In genomic region chr1:39644333-39644732, GRCm38 (mm10) we compare ENCODE assay signal across 20 mouse cellular contexts. TPM values are rescaled to one million over a fixed set of nuclear protein-coding genes. Genes with fewer than 3 reads are reported as not detected.
DNase-seq lines count a peak whose midpoint lies in the region; ATAC-seq and TF ChIP-seq lines count a peak whose summit lies in the region.
"Had no signal": no experiment of that assay in that cellular context is flagged by ENCODE, and none has a peak within 500 bp of the region (broad histone marks: within the 10 kb centered on the region; RNA-seq: fewer than 3 reads in every experiment).

No protein-coding gene starts in this region.

- H3K27me3 ChIP-seq in stomach, postnatal 0 days (ENCODE audit: control insufficient read depth, insufficient read depth, low read length) = no peaks in the 10 kb centered on the region
- H3K27me3 ChIP-seq: forebrain, embryonic 15.5 days had no signal

- WGBS in stomach, postnatal 0 days = 41% methylated on average over 1 of the region's 1 CpGs

- no peak overlapping the region for H3K4me2 ChIP-seq in stomach, postnatal 0 days (replicated peaks; ENCODE audit: low read depth)
- H3K4me2 ChIP-seq: forebrain, embryonic 15.5 days; heart, embryonic 11.5 days; heart, embryonic 15.5 days; hindbrain, embryonic 13.5 days had no signal

- peak; percentile 48 for DNase-seq in heart, adult 11 months
- no peak for DNase-seq in heart, adult 18-20 months
- DNase-seq in spleen, postnatal 10 days (ENCODE audit: low spot score in 2 of 2) = peak; percentile 12 to 46
- DNase-seq in spleen, adult 18-20 months = no peak
- no peak for DNase-seq in stomach, postnatal 0 days (ENCODE audit: low spot score)
- DNase-seq: adrenal gland, adult 2 months; adrenal gland, postnatal 25 days; cerebellum, adult 11 months; cerebellum, adult 9-10 months; gastrocnemius, postnatal 36 days; heart, adult 2 months; heart, postnatal 14 days had no signal

- H3K27ac ChIP-seq in stomach, postnatal 0 days (replicated peaks) = no peak overlapping the region
- H3K27ac ChIP-seq: embryonic facial prominence, embryonic 10.5 days; forebrain, embryonic 15.5 days; heart, adult 2 months; heart, embryonic 15.5 days; hindbrain, embryonic 13.5 days; hindbrain, postnatal 0 days had no signal

- peak; percentile 74 for ATAC-seq in megakaryocyte-erythroid progenitor cell, adult 5-6 weeks (replicated peaks; ENCODE audit: low FRiP score, low TSS enrichment, poor library complexity, severe bottlenecking)
- ATAC-seq in stomach, postnatal 0 days (ENCODE audit: low FRiP score, low TSS enrichment) = no peak
- ATAC-seq: forebrain, embryonic 15.5 days; hindbrain, postnatal 0 days had no signal

- H3K9me3 ChIP-seq in stomach, postnatal 0 days (ENCODE audit: control insufficient read depth, low read length) = no peaks in the 10 kb centered on the region
- H3K9me3 ChIP-seq: forebrain, embryonic 15.5 days; heart, embryonic 15.5 days; hindbrain, embryonic 13.5 days had no signal

- H3K4me3 ChIP-seq in stomach, postnatal 0 days (ENCODE audit: low read depth, low read length) = no peak overlapping the region
- H3K4me3 ChIP-seq: embryonic facial prominence, embryonic 10.5 days; forebrain, embryonic 15.5 days; heart, adult 2 months; heart, embryonic 15.5 days; hindbrain, embryonic 13.5 days had no signal

- TF ChIP-seq CTCF in stomach, postnatal 0 days (IDR thresholded peaks at IDR 0.05; ENCODE audit: low read depth) = no peak

- TF ChIP-seq EP300 in stomach, postnatal 0 days (optimal IDR thresholded peaks at IDR 0.05) = no peak

- no peak overlapping the region for H3K9ac ChIP-seq in stomach, postnatal 0 days (ENCODE audit: low read length)
- H3K9ac ChIP-seq: forebrain, embryonic 15.5 days; heart, embryonic 15.5 days; hindbrain, embryonic 13.5 days had no signal

- H3K4me1 ChIP-seq in stomach, postnatal 0 days (replicated peaks; ENCODE audit: control insufficient read depth, insufficient read depth) = no peaks in the 10 kb centered on the region
- H3K4me1 ChIP-seq: heart, embryonic 15.5 days had no signal

- H3K36me3 ChIP-seq in stomach, postnatal 0 days (ENCODE audit: control insufficient read depth, insufficient read depth, low read length) = no peaks in the 10 kb centered on the region
- H3K36me3 ChIP-seq: embryonic facial prominence, embryonic 10.5 days; forebrain, embryonic 15.5 days; heart, embryonic 15.5 days; hindbrain, embryonic 13.5 days had no signal

RNA-seq across cellular contexts. Expression of gene Creg2, which starts 6.9 kb away (rescaled TPM):
- total RNA-seq in heart, adult 18-20 months (2021) = under 1 TPM in 1 of 2 experiments, not detected in 1; 0.05 TPM
- not detected in 2 replicates for total RNA-seq in megakaryocyte-erythroid progenitor cell, adult 5-6 weeks (2014; fragmentation: Nextera tagmentation)
- not detected in 2 replicates for total RNA-seq in megakaryocyte-erythroid progenitor cell, adult 5-6 weeks (2017)
- 0.22 and 0.30 TPM in 2 replicates for polyA plus RNA-seq in stomach, postnatal 0 days (2015; fragmentation: Nextera tagmentation; extraction: Ambion mirVana)
- total RNA-seq: gastrocnemius, postnatal 36 days; heart, postnatal 14 days; hematopoietic stem cell, adult 5-6 weeks had no signal
- polyA plus RNA-seq: heart, adult 2 months had no signal

Comparison
In these comparisons a context has a peak if more than half of its experiments do, and no peak if none do; other contexts are left out.
1. DNase-seq: peak in heart, adult 11 months (single experiment) and spleen, postnatal 10 days (2 of 2); none in heart, adult 18-20 months (0 of 2), spleen, adult 18-20 months (0 of 2) and stomach, postnatal 0 days (single experiment).